Comparison of ENCODE assay signal across 10 mouse cellular contexts in genomic region chr12:86810040-86810439, GRCm38 (mm10).
A peak's percentile ranks its signal among the peaks of the same experiment; 100 is the strongest.
DNase-seq lines count a peak whose midpoint lies in the region; ATAC-seq and TF ChIP-seq lines count a peak whose summit lies in the region.
"Had no signal": no experiment of that assay in that cellular context is flagged by ENCODE, and none has a peak within 500 bp of the region (broad histone marks: within the 10 kb centered on the region; RNA-seq: fewer than 3 reads in every experiment).

No protein-coding gene starts in this region.

- no peak overlapping the region for H3K4me3 ChIP-seq in forebrain, embryonic 10.5 days
- H3K4me3 ChIP-seq in forebrain, embryonic 12.5 days (replicated peaks) = no peak overlapping the region
- no peak overlapping the region for H3K4me3 ChIP-seq in liver, postnatal 0 days (ENCODE audit: low read depth, low read length)
- H3K4me3 ChIP-seq in liver, embryonic 11.5 days (ENCODE audit: low read depth, low read length) = no peak overlapping the region
- no peak overlapping the region for H3K4me3 ChIP-seq in forebrain, embryonic 15.5 days
- H3K4me3 ChIP-seq in midbrain, embryonic 13.5 days (replicated peaks) = no peak overlapping the region

- WGBS in forebrain, embryonic 10.5 days = 86% methylated on average over 1 of the region's 1 CpGs
- WGBS in forebrain, embryonic 12.5 days = 89% methylated on average over 1 of the region's 1 CpGs
- 73% methylated on average over 1 of the region's 1 CpGs for WGBS in liver, postnatal 0 days (ENCODE audit: insufficient replicate concordance)
- WGBS in liver, embryonic 11.5 days = 79% methylated on average over 1 of the region's 1 CpGs
- WGBS in forebrain, embryonic 15.5 days = 81% methylated on average over 1 of the region's 1 CpGs
- WGBS in midbrain, embryonic 13.5 days = 78% methylated on average over 1 of the region's 1 CpGs

- no peak for DNase-seq in forebrain, embryonic 10.5 days (ENCODE audit: extremely low spot score, low spot score)
- DNase-seq in liver, postnatal 0 days = no peak
- no peak for DNase-seq in liver, embryonic 11.5 days (ENCODE audit: low spot score)
- no peak for DNase-seq in adrenal gland, postnatal 10 days
- DNase-seq: cerebellum, postnatal 14 days; right cerebral cortex, postnatal 25 days had no signal

- H3K36me3 ChIP-seq in forebrain, embryonic 10.5 days (replicated peaks) = no peaks in the 10 kb centered on the region
- H3K36me3 ChIP-seq in forebrain, embryonic 12.5 days (replicated peaks) = no peaks in the 10 kb centered on the region
- H3K36me3 ChIP-seq in liver, postnatal 0 days (replicated peaks; ENCODE audit: insufficient read depth, low read length) = no peaks in the 10 kb centered on the region
- H3K36me3 ChIP-seq in liver, embryonic 11.5 days (ENCODE audit: control insufficient read depth, insufficient read depth, low read length) = no peaks in the 10 kb centered on the region
- no peaks in the 10 kb centered on the region for H3K36me3 ChIP-seq in forebrain, embryonic 15.5 days
- H3K36me3 ChIP-seq in midbrain, embryonic 13.5 days = no peaks in the 10 kb centered on the region

- H3K4me2 ChIP-seq in forebrain, embryonic 12.5 days = no peak overlapping the region
- no peak overlapping the region for H3K4me2 ChIP-seq in liver, postnatal 0 days (ENCODE audit: low read depth, low read length)
- no peak overlapping the region for H3K4me2 ChIP-seq in liver, embryonic 11.5 days
- H3K4me2 ChIP-seq in forebrain, embryonic 15.5 days (replicated peaks) = no peak overlapping the region
- no peak overlapping the region for H3K4me2 ChIP-seq in midbrain, embryonic 13.5 days (replicated peaks)

- H3K9me3 ChIP-seq in forebrain, embryonic 10.5 days = no peaks in the 10 kb centered on the region; the same call in 1 of the 2 replicates
- H3K9me3 ChIP-seq in forebrain, embryonic 12.5 days = no peaks in the 10 kb centered on the region
- no peaks in the 10 kb centered on the region for H3K9me3 ChIP-seq in liver, postnatal 0 days (ENCODE audit: low read length)
- H3K9me3 ChIP-seq in liver, embryonic 11.5 days (ENCODE audit: control insufficient read depth, low read length) = no peaks in the 10 kb centered on the region
- no peaks in the 10 kb centered on the region for H3K9me3 ChIP-seq in forebrain, embryonic 15.5 days
- no peaks in the 10 kb centered on the region for H3K9me3 ChIP-seq in midbrain, embryonic 13.5 days

- TF ChIP-seq CTCF in liver, postnatal 0 days (IDR thresholded peaks at IDR 0.05; ENCODE audit: low read depth) = peak; percentile 20; the same call in 1 of the 2 replicates

- TF ChIP-seq EP300 in liver, postnatal 0 days (IDR thresholded peaks at IDR 0.05; ENCODE audit: low read depth) = no peak

- H3K27ac ChIP-seq in forebrain, embryonic 10.5 days = peak overlapping the region; percentile 88
- H3K27ac ChIP-seq in forebrain, embryonic 12.5 days = no peak overlapping the region
- no peak overlapping the region for H3K27ac ChIP-seq in liver, postnatal 0 days (ENCODE audit: low read depth)
- no peak overlapping the region for H3K27ac ChIP-seq in liver, embryonic 11.5 days (ENCODE audit: low read depth, low read length)
- peak overlapping the region; percentile 98 for H3K27ac ChIP-seq in forebrain, embryonic 15.5 days (replicated peaks)
- peak overlapping the region; percentile 99 for H3K27ac ChIP-seq in midbrain, embryonic 13.5 days

- ATAC-seq in forebrain, embryonic 12.5 days (ENCODE audit: low FRiP score) = no peak
- ATAC-seq in liver, postnatal 0 days = no peak
- no peak for ATAC-seq in liver, embryonic 11.5 days (replicated peaks; ENCODE audit: low FRiP score)
- ATAC-seq in forebrain, embryonic 15.5 days (replicated peaks) = no peak
- no peak for ATAC-seq in midbrain, embryonic 13.5 days
- ATAC-seq in monocyte, adult 5-6 weeks (replicated peaks; ENCODE audit: insufficient number of reproducible peaks, low FRiP score, low TSS enrichment, poor library complexity, severe bottlenecking) = no peak

- peaks cover 34% of the 10 kb centered on the region for H3K27me3 ChIP-seq in forebrain, embryonic 10.5 days (ENCODE audit: poor library complexity, severe bottlenecking)
- H3K27me3 ChIP-seq in forebrain, embryonic 12.5 days = 0 out of 2 replicates have a peak, but pooled peaks cover under 1% of the 10 kb centered on the region
- H3K27me3 ChIP-seq in liver, postnatal 0 days (ENCODE audit: insufficient read depth, low read length) = no peaks in the 10 kb centered on the region
- H3K27me3 ChIP-seq in liver, embryonic 11.5 days (replicated peaks; ENCODE audit: control insufficient read depth, insufficient read depth, low read length) = peaks cover 5% of the 10 kb centered on the region; the same call in 1 of the 2 replicates
- no peaks in the 10 kb centered on the region for H3K27me3 ChIP-seq in forebrain, embryonic 15.5 days
- H3K27me3 ChIP-seq in midbrain, embryonic 13.5 days = no peaks in the 10 kb centered on the region

- peaks cover 88% of the 10 kb centered on the region for H3K4me1 ChIP-seq in forebrain, embryonic 10.5 days
- H3K4me1 ChIP-seq in forebrain, embryonic 12.5 days = peaks cover 81% of the 10 kb centered on the region
- H3K4me1 ChIP-seq in liver, postnatal 0 days (ENCODE audit: insufficient read depth) = peaks cover 17% of the 10 kb centered on the region
- H3K4me1 ChIP-seq in liver, embryonic 11.5 days (replicated peaks; ENCODE audit: control insufficient read depth, insufficient read depth, low read length) = peaks cover 20% of the 10 kb centered on the region
- peaks cover 88% of the 10 kb centered on the region for H3K4me1 ChIP-seq in forebrain, embryonic 15.5 days
- H3K4me1 ChIP-seq in midbrain, embryonic 13.5 days (replicated peaks) = peaks cover 90% of the 10 kb centered on the region

- no peak overlapping the region for H3K9ac ChIP-seq in forebrain, embryonic 12.5 days
- H3K9ac ChIP-seq in liver, postnatal 0 days (replicated peaks) = no peak overlapping the region
- no peak overlapping the region for H3K9ac ChIP-seq in liver, embryonic 11.5 days (ENCODE audit: low read depth, low read length)
- no peak overlapping the region for H3K9ac ChIP-seq in forebrain, embryonic 15.5 days (replicated peaks)
- no peak overlapping the region for H3K9ac ChIP-seq in midbrain, embryonic 13.5 days (replicated peaks)

Comparison
In these comparisons a context has a peak if more than half of its experiments do, and no peak if none do; other contexts are left out.
1. H3K27ac ChIP-seq: peak in forebrain, embryonic 10.5 days (single experiment), forebrain, embryonic 15.5 days (single experiment) and midbrain, embryonic 13.5 days (single experiment); none in forebrain, embryonic 12.5 days (single experiment), liver, postnatal 0 days (single experiment) and liver, embryonic 11.5 days (single experiment).